Mouse (Mus musculus) intestine, embryonic 14.5 days (tissue): Measurements from ENCODE around the gene Arrb2. TPM values are rescaled to one million over a fixed set of nuclear protein-coding genes. Genes with fewer than 3 reads are reported as not detected.

ENCODE experiments used
- ATAC-seq: fragments of 200-750 bp; cut with Nextera tagmentation; replicated peaks from 2 replicates; pipeline ENCODE4 v1.8.0; 2017; ENCODE audit warnings: low read depth, moderate number of reproducible peaks, moderate TSS enrichment, moderate library complexity; ENCODE audit not compliant: low FRiP score, low TSS enrichment
- DNase-seq: peaks from one replicate; pipeline ENCODE4 v3.0.0-alpha.2; 2018; ENCODE audit warnings: low spot score
- H3K27ac ChIP-seq: fragments of 300-500 bp; sonication (generic); 2 replicates; pipeline ENCODE4 v1.5.1; 2014; ENCODE audit warnings: low read depth, mild to moderate bottlenecking, control low read depth
- H3K27me3 ChIP-seq: fragments of 300-500 bp; sonication (generic); replicated peaks from 2 replicates; pipeline ENCODE4 v1.6.1; 2014; ENCODE audit warnings: low read length, control low read depth; ENCODE audit not compliant: control insufficient read depth, insufficient read depth
- H3K36me3 ChIP-seq: fragments of 300-500 bp; sonication (generic); 2 replicates; pipeline ENCODE4 v1.6.1; 2014; ENCODE audit warnings: low read length, control low read depth; ENCODE audit not compliant: control insufficient read depth, insufficient read depth
- H3K4me1 ChIP-seq: fragments of 300-500 bp; sonication (generic); replicated peaks from 2 replicates; pipeline ENCODE4 v1.6.1; 2014; ENCODE audit warnings: low read length, control low read depth, mixed read lengths; ENCODE audit not compliant: control insufficient read depth, insufficient read depth
- H3K4me2 ChIP-seq: fragments of 300-500 bp; sonication (generic); 2 replicates; pipeline ENCODE4 v1.6.1; 2014; ENCODE audit warnings: low read length
- H3K4me3 ChIP-seq: fragments of 300-500 bp; sonication (generic); 2 replicates; pipeline ENCODE4 v1.5.1; 2014; ENCODE audit warnings: low read depth, low read length, control low read depth, mixed read lengths
- H3K9ac ChIP-seq: fragments of 300-500 bp; sonication (generic); 2 replicates; pipeline ENCODE4 v1.6.1; 2014; ENCODE audit warnings: mild to moderate bottlenecking, low read length
- H3K9me3 ChIP-seq: fragments of 300-500 bp; sonication (generic); 2 replicates; pipeline ENCODE4 v1.6.1; 2016; ENCODE audit warnings: low read length, control low read depth; ENCODE audit not compliant: control insufficient read depth
- WGBS: fragments of 180-500 bp; shearing (Covaris S2); extraction: QIAGEN DNeasy Blood & Tissue Kit; methylation state at CpG from one replicate; pipeline ENCODE4 v1.1.7; 2014; 5-methylcytosine and 5-hydroxymethylcytosine counted together
- polyA plus RNA-seq: library from polyadenylated mRNA; unstranded; fragments of >200 nt; fragmentation: Nextera tagmentation; extraction: Ambion mirVana; gene quantifications from 2 replicates; pipeline ENCODE4 v1.2.1, GENCODE M21; 2014

Arrb2 gene
- polyA plus RNA-seq, 1 experiment from 2014 or later, result 17.9 TPM

GRCm38 (mm10) chr11:70451797-70452498, 19.5 kb downstream of the Arrb2 start, which contains the start of gene Med11:
TSS of gene Med11 (plus strand) at chr11:70451919.
- WGBS, result under 1% methylated on average over 46 of the region's 46 CpGs
- H3K4me1 ChIP-seq, result peaks cover 16% of the 10 kb centered on the region
- ATAC-seq (peak; percentile 98), DNase-seq (peak; percentile 98)
- H3K27me3 ChIP-seq, result no peaks in the 10 kb centered on the region
- peak within 1 kb of the TSS; percentile 61 for H3K9ac ChIP-seq
- H3K4me2 ChIP-seq, result peak within 1 kb of the TSS; percentile 73
- no peaks in the 10 kb centered on the region for H3K9me3 ChIP-seq
- peak within 1 kb of the TSS; percentile 92 for H3K27ac ChIP-seq
- peak within 1 kb of the TSS; percentile 57 for H3K4me3 ChIP-seq
- peaks cover 13% of the 10 kb centered on the region; the same call in 1 of the 2 replicates for H3K36me3 ChIP-seq

- no peak for ATAC-seq
- H3K4me1 ChIP-seq, result peaks cover 16% of the 10 kb centered on the region
- no peak for DNase-seq
- 89% methylated on average over 9 of the region's 9 CpGs for WGBS
- H3K4me3 ChIP-seq, result no peak overlapping the region
- H3K9me3 ChIP-seq, result no peaks in the 10 kb centered on the region
- no peak overlapping the region for H3K9ac ChIP-seq
- H3K4me2 ChIP-seq, result no peak overlapping the region; the same call in 1 of the 2 replicates
- H3K27ac ChIP-seq, result no peak overlapping the region; the same call in 1 of the 2 replicates
- peaks cover 1% of the 10 kb centered on the region for H3K27me3 ChIP-seq
- H3K36me3 ChIP-seq, result peaks cover 13% of the 10 kb centered on the region; the same call in 1 of the 2 replicates
Observed at GRCm38 (mm10) chr11:70453261-70454044, 21.0 kb downstream of the Arrb2 start.

GRCm38 (mm10) chr11:70458688-70459600, 26.5 kb downstream of the Arrb2 start, which contains the start of gene Zmynd15:
TSS of gene Zmynd15 (plus strand) at chr11:70459433.
- H3K27me3 ChIP-seq, result peaks cover 18% of the 10 kb centered on the region
- H3K36me3 ChIP-seq, result 0 out of 2 replicates have a peak, but pooled peaks cover 4% of the 10 kb centered on the region
- H3K9me3 ChIP-seq, result no peaks in the 10 kb centered on the region
- DNase-seq (peak; percentile 75), ATAC-seq (0 out of 2 replicates have a peak, but pooled peaks have one; percentile 22)
- 18% methylated on average over 32 of the region's 32 CpGs for WGBS
- H3K27ac ChIP-seq, result peak within 1 kb of the TSS; percentile 9; the same call in 1 of the 2 replicates
- H3K9ac ChIP-seq, result peak within 1 kb of the TSS; percentile 60
- H3K4me3 ChIP-seq, result peak within 1 kb of the TSS; percentile 62
- H3K4me2 ChIP-seq, result peak within 1 kb of the TSS; percentile 100
- peaks cover under 1% of the 10 kb centered on the region for H3K4me1 ChIP-seq

DNA sequence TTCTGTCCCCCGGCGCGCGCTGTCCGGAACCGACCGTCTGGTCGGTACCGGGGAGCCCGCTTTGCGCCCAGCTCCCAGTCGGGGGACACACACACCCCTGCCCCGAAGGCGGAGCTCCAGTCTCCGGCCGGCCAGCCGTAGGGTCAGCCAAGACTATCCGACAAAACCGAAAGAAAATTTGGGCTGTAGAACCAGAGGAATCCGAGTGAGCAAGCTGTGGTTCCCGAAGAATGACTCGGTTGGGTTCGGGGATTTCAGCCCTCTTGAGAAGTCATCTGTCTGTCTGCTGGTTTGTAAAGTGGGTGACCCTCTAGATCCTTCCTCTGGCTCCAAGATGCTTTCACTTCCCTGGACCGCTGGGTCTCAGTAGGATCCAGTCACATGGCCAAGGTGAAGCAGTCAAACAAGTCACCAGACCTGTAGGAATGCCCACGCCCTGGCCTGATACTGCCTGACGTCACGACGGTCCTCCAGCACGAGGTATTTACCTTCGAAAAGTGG, 27.2 kb downstream of the Arrb2 start, which contains the start of gene Cxcl16:
Gene Cxcl16, minus strand, starts transcription at position 384 of the 501 bp plus-strand sequence.
- peak within 1 kb of the TSS; percentile 60 for H3K9ac ChIP-seq
- peak within 1 kb of the TSS; percentile 100 for H3K4me2 ChIP-seq
- H3K9me3 ChIP-seq, result no peaks in the 10 kb centered on the region
- H3K4me3 ChIP-seq, result peak within 1 kb of the TSS; percentile 62
- H3K4me1 ChIP-seq, result no peaks in the 10 kb centered on the region; the same call in none of the 2 replicates
- no peak for DNase-seq
- 4% methylated on average over 30 of the region's 30 CpGs for WGBS
- peaks cover 24% of the 10 kb centered on the region for H3K27me3 ChIP-seq
- H3K27ac ChIP-seq, result peak within 1 kb of the TSS; percentile 9; the same call in 1 of the 2 replicates
- peak; percentile 73 for ATAC-seq
- H3K36me3 ChIP-seq, result no peaks in the 10 kb centered on the region

DNA sequence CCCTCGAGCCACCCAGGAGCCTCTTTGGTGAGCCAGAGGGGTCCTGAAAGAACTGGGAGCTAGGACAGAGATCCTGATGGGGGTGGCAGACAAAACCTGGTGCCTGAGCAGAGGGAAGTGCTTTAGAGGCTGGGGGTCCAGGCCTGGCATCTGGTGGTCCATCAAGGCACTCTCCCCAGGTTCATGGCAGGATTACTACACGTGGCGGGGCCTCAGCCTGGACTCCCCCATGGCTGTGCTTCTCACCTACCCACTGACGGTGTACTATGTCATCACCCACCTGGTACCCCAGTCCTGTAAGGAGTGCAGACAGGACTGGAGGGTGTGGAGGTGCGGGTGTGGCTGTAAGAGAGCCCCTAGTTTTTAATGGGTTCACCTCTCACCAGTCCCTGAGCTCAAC, 31.5 kb downstream of the Arrb2 start:
- peaks cover 14% of the 10 kb centered on the region for H3K4me1 ChIP-seq
- peaks cover 31% of the 10 kb centered on the region for H3K27me3 ChIP-seq
- H3K9ac ChIP-seq, result no peak overlapping the region
- H3K4me2 ChIP-seq, result no peak overlapping the region
- no peaks in the 10 kb centered on the region for H3K9me3 ChIP-seq
- H3K4me3 ChIP-seq, result no peak overlapping the region
- ATAC-seq, result no peak
- H3K36me3 ChIP-seq, result no peaks in the 10 kb centered on the region
- DNase-seq, result no peak
- no peak overlapping the region for H3K27ac ChIP-seq
- WGBS, result 81% methylated on average over 5 of the region's 5 CpGs

- Histone ChIP-seq H3K9ac (no peak overlapping the region), H3K27ac (no peak overlapping the region), H3K4me3 (peak overlapping the region; percentile 28), H3K4me2 (peak overlapping the region; percentile 55), H3K27me3 (peaks cover 26% of the 10 kb centered on the region), H3K36me3 (no peaks in the 10 kb centered on the region), H3K4me1 (peaks cover 14% of the 10 kb centered on the region), H3K9me3 (no peaks in the 10 kb centered on the region)
- WGBS, result 28% methylated on average over 16 of the region's 16 CpGs
- DNase-seq (peak; percentile 53), ATAC-seq (no peak)
Observed at GRCm38 (mm10) chr11:70465211-70465610, 32.8 kb downstream of the Arrb2 start.

GRCm38 (mm10) chr11:70465824-70466223, 33.4 kb downstream of the Arrb2 start:
- H3K4me1 ChIP-seq, result peaks cover 14% of the 10 kb centered on the region
- peak overlapping the region; percentile 28 for H3K4me3 ChIP-seq
- ATAC-seq (no peak), DNase-seq (peak; percentile 68)
- H3K9me3 ChIP-seq, result no peaks in the 10 kb centered on the region
- peak overlapping the region; percentile 37 for H3K9ac ChIP-seq
- H3K36me3 ChIP-seq, result no peaks in the 10 kb centered on the region
- H3K27ac ChIP-seq, result peak overlapping the region; percentile 43; the same call in 1 of the 2 replicates
- WGBS, result 12% methylated on average over 23 of the region's 23 CpGs
- peaks cover 26% of the 10 kb centered on the region for H3K27me3 ChIP-seq
- peak overlapping the region; percentile 55 for H3K4me2 ChIP-seq
